Mouse (Mus musculus): Measurements from ENCODE around the gene Phc1. TPM values are rescaled to one million over a fixed set of nuclear protein-coding genes. Genes with fewer than 3 reads are reported as not detected.

Phc1 gene
- polyA plus RNA-seq, 1 experiment from 2014 or later, result 26.8 TPM

- 6% methylated on average over 11 of the region's 11 CpGs for WGBS
- DNase-seq, result no peak
- H3K36me3 ChIP-seq (ENCODE audit: insufficient read depth), result peaks cover 31% of the 10 kb centered on the region
These were observed 30.9 kb downstream of the Phc1 start for GRCm38 (mm10) chr6:122309446-122309960.

GRCm38 (mm10) chr6:122308505-122309393 lies 31.6 kb downstream of the Phc1 start, which contains the start of gene M6pr:
Gene M6pr (plus strand): TSS chr6:122308720.
- Histone ChIP-seq H3K9ac (peak within 1 kb of the TSS; percentile 93), H3K27ac (ENCODE audit: low read depth) (peak within 1 kb of the TSS; percentile 77), H3K36me3 (ENCODE audit: insufficient read depth) (peaks cover 24% of the 10 kb centered on the region), H3K9me3 (ENCODE audit: low read depth, low read length) (no peaks in the 10 kb centered on the region), H3K27me3 (ENCODE audit: insufficient read depth, low read length) (no peaks in the 10 kb centered on the region), H3K4me2 (peak within 1 kb of the TSS; percentile 86), H3K4me1 (ENCODE audit: insufficient read depth) (peaks cover 6% of the 10 kb centered on the region; the same call in 1 of the 2 replicates), H3K4me3 (ENCODE audit: low read depth, low read length) (peak within 1 kb of the TSS; percentile 84)
- peak; percentile 84 for TF ChIP-seq CTCF (IDR thresholded peaks at IDR 0.05; ENCODE audit: low read depth)
- under 1% methylated on average over 49 of the region's 49 CpGs for WGBS
- ATAC-seq (ENCODE audit: insufficient read depth) (peak; percentile 99), DNase-seq (peak; percentile 97)

More at GRCm38 (mm10) chr6:122309446-122309960, 30.9 kb downstream of the Phc1 start:
- H3K27me3 ChIP-seq (ENCODE audit: insufficient read depth, low read length), result no peaks in the 10 kb centered on the region
- peaks cover 6% of the 10 kb centered on the region; the same call in 1 of the 2 replicates for H3K4me1 ChIP-seq (ENCODE audit: insufficient read depth)
- no peak overlapping the region; the same call in 1 of the 2 replicates for H3K27ac ChIP-seq (ENCODE audit: low read depth)
- peak overlapping the region; percentile 84 for H3K4me3 ChIP-seq (ENCODE audit: low read depth, low read length)
- peak overlapping the region; percentile 93 for H3K9ac ChIP-seq
- no peak for TF ChIP-seq CTCF (IDR thresholded peaks at IDR 0.05; ENCODE audit: low read depth)
- no peaks in the 10 kb centered on the region for H3K9me3 ChIP-seq (ENCODE audit: low read depth, low read length)
- no peak for ATAC-seq (ENCODE audit: insufficient read depth)
- peak overlapping the region; percentile 86 for H3K4me2 ChIP-seq

DNA sequence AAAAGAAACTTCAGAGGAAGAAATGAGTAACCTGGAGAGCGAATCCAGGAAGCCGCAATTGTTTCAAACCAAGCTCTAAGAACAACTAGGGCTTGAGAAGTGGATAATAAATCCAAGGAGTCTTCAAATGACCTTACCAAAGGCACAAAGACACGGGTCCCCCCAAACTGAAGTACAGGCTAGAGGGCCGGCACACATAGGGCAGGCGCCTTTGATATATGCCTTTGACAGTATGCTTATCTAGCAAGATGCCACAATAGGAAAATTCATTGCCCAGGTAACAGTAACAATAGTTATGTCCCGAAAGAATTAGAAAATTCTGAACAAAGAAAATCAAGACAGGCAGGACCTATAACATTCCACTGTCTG lies 32.2 kb downstream of the Phc1 start:
- Histone ChIP-seq H3K27ac (ENCODE audit: low read depth) (no peak overlapping the region), H3K9ac (no peak overlapping the region; the same call in 1 of the 2 replicates), H3K27me3 (ENCODE audit: insufficient read depth, low read length) (no peaks in the 10 kb centered on the region), H3K4me1 (ENCODE audit: insufficient read depth) (peaks cover 6% of the 10 kb centered on the region; the same call in 1 of the 2 replicates), H3K36me3 (ENCODE audit: insufficient read depth) (peaks cover 18% of the 10 kb centered on the region), H3K4me3 (ENCODE audit: low read depth, low read length) (peak overlapping the region; percentile 84), H3K4me2 (peak overlapping the region; percentile 46), H3K9me3 (ENCODE audit: low read depth, low read length) (no peaks in the 10 kb centered on the region)
- no peak for TF ChIP-seq CTCF (IDR thresholded peaks at IDR 0.05; ENCODE audit: low read depth)
- peak; percentile 18 for ATAC-seq (ENCODE audit: insufficient read depth)
- DNase-seq, result no peak
- 58% methylated on average over 6 of the region's 6 CpGs for WGBS

- no peak overlapping the region for H3K9ac ChIP-seq
- ATAC-seq (ENCODE audit: insufficient read depth), result no peak
These were observed 33.7 kb downstream of the Phc1 start for GRCm38 (mm10) chr6:122306707-122307106.

GRCm38 (mm10) chr6:122304790-122305555 lies 35.4 kb downstream of the Phc1 start:
- Histone ChIP-seq H3K4me2 (no peak overlapping the region), H3K4me3 (ENCODE audit: low read depth, low read length) (no peak overlapping the region), H3K4me1 (ENCODE audit: insufficient read depth) (no peaks in the 10 kb centered on the region), H3K27me3 (ENCODE audit: insufficient read depth, low read length) (no peaks in the 10 kb centered on the region), H3K27ac (ENCODE audit: low read depth) (no peak overlapping the region), H3K36me3 (ENCODE audit: insufficient read depth) (no peaks in the 10 kb centered on the region), H3K9ac (no peak overlapping the region), H3K9me3 (ENCODE audit: low read depth, low read length) (no peaks in the 10 kb centered on the region)
- no peak for TF ChIP-seq CTCF (IDR thresholded peaks at IDR 0.05; ENCODE audit: low read depth)
- ATAC-seq (ENCODE audit: insufficient read depth) (no peak), DNase-seq (no peak)
- 80% methylated on average over 12 of the region's 12 CpGs for WGBS

More at GRCm38 (mm10) chr6:122306707-122307106, 33.7 kb downstream of the Phc1 start:
- H3K27me3 ChIP-seq (ENCODE audit: insufficient read depth, low read length), result no peaks in the 10 kb centered on the region
- no peak overlapping the region for H3K27ac ChIP-seq (ENCODE audit: low read depth)
- WGBS, result 81% methylated on average over 4 of the region's 4 CpGs
- H3K4me3 ChIP-seq (ENCODE audit: low read depth, low read length), result no peak overlapping the region
- no peaks in the 10 kb centered on the region for H3K9me3 ChIP-seq (ENCODE audit: low read depth, low read length)
- 0 out of 2 replicates have a peak, but pooled peaks cover 4% of the 10 kb centered on the region for H3K36me3 ChIP-seq (ENCODE audit: insufficient read depth)
- TF ChIP-seq CTCF (IDR thresholded peaks at IDR 0.05; ENCODE audit: low read depth), result no peak
- H3K4me2 ChIP-seq, result no peak overlapping the region
- no peak for DNase-seq
- peaks cover 6% of the 10 kb centered on the region; the same call in 1 of the 2 replicates for H3K4me1 ChIP-seq (ENCODE audit: insufficient read depth)

GRCm38 (mm10) chr6:122304355-122304754 lies 36.0 kb downstream of the Phc1 start:
- Histone ChIP-seq H3K4me1 (ENCODE audit: insufficient read depth) (no peaks in the 10 kb centered on the region), H3K4me2 (no peak overlapping the region), H3K9me3 (ENCODE audit: low read depth, low read length) (no peaks in the 10 kb centered on the region), H3K4me3 (ENCODE audit: low read depth, low read length) (no peak overlapping the region), H3K9ac (no peak overlapping the region), H3K27ac (ENCODE audit: low read depth) (no peak overlapping the region), H3K36me3 (ENCODE audit: insufficient read depth) (no peaks in the 10 kb centered on the region), H3K27me3 (ENCODE audit: insufficient read depth, low read length) (no peaks in the 10 kb centered on the region)
- peak; percentile 89 for DNase-seq
- TF ChIP-seq CTCF (IDR thresholded peaks at IDR 0.05; ENCODE audit: low read depth), result peak; percentile 85
- no peak for ATAC-seq (ENCODE audit: insufficient read depth)
- 36% methylated on average over 6 of the region's 6 CpGs for WGBS
